Mouse (Mus musculus) monocyte, adult 2 months (primary cell): ENCODE data around the gene Usp49.

Experiments
- DNase-seq, 2 experiments: peaks; one replicate each; pipeline ENCODE4 v3.0.0; 2022; ENCODE audit warnings: low spot score in 2 of 2, low read depth in 1 of 2

Usp49 gene

GRCm38 (mm10) chr17:47730633-47731575 lies 100.4 kb downstream of the Usp49 start:
- no peak for DNase-seq

- no peak for DNase-seq
These were observed 105.1 kb downstream of the Usp49 start for GRCm38 (mm10) chr17:47735553-47736100.
